Mouse (Mus musculus): Measurements from ENCODE around the gene Vdr. TPM values are rescaled to one million over a fixed set of nuclear protein-coding genes. Genes with fewer than 3 reads are reported as not detected.
A peak's percentile ranks its signal among the peaks of the same experiment; 100 is the strongest.
"Not testable (repeated sequence)": the region's sequence is repeated elsewhere in the genome, so short reads cannot be mapped to it uniquely, and the experiment has no call there.

Vdr gene
- polyA plus RNA-seq, 1 experiment from 2014 or later, result 1.0 TPM

- H3K9me3 ChIP-seq (replicated peaks); H3K27me3 ChIP-seq (ENCODE audit: low read depth, poor library complexity, severe bottlenecking); H3K27ac ChIP-seq (replicated peaks); DNase-seq (ENCODE audit: low spot score); H3K36me3 ChIP-seq; H3K4me3 ChIP-seq; H3K4me1 ChIP-seq: not testable (repeated sequence)
- WGBS, result 90% methylated on average over 4 of the region's 4 CpGs
Observed at GRCm38 (mm10) chr15:97870116-97870515, 40.3 kb downstream of the Vdr start.

- no peak overlapping the region for H3K27ac ChIP-seq (replicated peaks)
- DNase-seq (ENCODE audit: low spot score), result no peak
- H3K4me3 ChIP-seq, result no peak overlapping the region
- H3K27me3 ChIP-seq (ENCODE audit: low read depth, poor library complexity, severe bottlenecking), result no peaks in the 10 kb centered on the region
- WGBS, result 93% methylated on average over 6 of the region's 6 CpGs
- peaks cover 8% of the 10 kb centered on the region for H3K4me1 ChIP-seq
- peaks cover 8% of the 10 kb centered on the region; the same call in 1 of the 2 replicates for H3K9me3 ChIP-seq (replicated peaks)
- H3K36me3 ChIP-seq, result no peaks in the 10 kb centered on the region
Observed at GRCm38 (mm10) chr15:97868985-97869384, 41.4 kb downstream of the Vdr start.

GRCm38 (mm10) chr15:97865988-97866387, 44.4 kb downstream of the Vdr start:
- Histone ChIP-seq H3K27ac (replicated peaks) (no peak overlapping the region), H3K27me3 (ENCODE audit: low read depth, poor library complexity, severe bottlenecking) (no peaks in the 10 kb centered on the region), H3K4me3 (no peak overlapping the region), H3K9me3 (replicated peaks) (peaks cover 8% of the 10 kb centered on the region; the same call in 1 of the 2 replicates), H3K36me3 (no peaks in the 10 kb centered on the region), H3K4me1 (peaks cover 24% of the 10 kb centered on the region)
- 94% methylated on average over 2 of the region's 2 CpGs for WGBS
- DNase-seq (ENCODE audit: low spot score), result no peak

- Histone ChIP-seq H3K4me3 (no peak overlapping the region), H3K27me3 (ENCODE audit: low read depth, poor library complexity, severe bottlenecking) (no peaks in the 10 kb centered on the region), H3K27ac (replicated peaks) (no peak overlapping the region), H3K9me3 (replicated peaks) (peaks cover 8% of the 10 kb centered on the region; the same call in 1 of the 2 replicates), H3K4me1 (peaks cover 24% of the 10 kb centered on the region), H3K36me3 (no peaks in the 10 kb centered on the region)
- WGBS, result 72% methylated on average over 6 of the region's 6 CpGs
- DNase-seq (ENCODE audit: low spot score), result no peak
Observed at GRCm38 (mm10) chr15:97865175-97865574, 45.3 kb downstream of the Vdr start.

GRCm38 (mm10) chr15:97864361-97865045, 45.9 kb downstream of the Vdr start:
- Histone ChIP-seq H3K27me3 (ENCODE audit: low read depth, poor library complexity, severe bottlenecking) (no peaks in the 10 kb centered on the region), H3K9me3 (replicated peaks) (peaks cover 8% of the 10 kb centered on the region; the same call in 1 of the 2 replicates), H3K4me3 (no peak overlapping the region), H3K27ac (replicated peaks) (0 out of 2 replicates have a peak overlapping the region, but pooled peaks have one; percentile 20), H3K4me1 (peaks cover 24% of the 10 kb centered on the region), H3K36me3 (no peaks in the 10 kb centered on the region)
- DNase-seq (ENCODE audit: low spot score), result no peak
- 77% methylated on average over 8 of the region's 8 CpGs for whole genome bisulfite sequencing

GRCm38 (mm10) chr15:97863494-97863881, 46.9 kb downstream of the Vdr start:
- no peak for DNase-seq (ENCODE audit: low spot score)
- 78% methylated on average over 18 of the region's 18 CpGs for WGBS
- Histone ChIP-seq H3K27ac (replicated peaks) (peak overlapping the region; percentile 52; the same call in 1 of the 2 replicates), H3K4me3 (no peak overlapping the region), H3K9me3 (replicated peaks) (peaks cover 8% of the 10 kb centered on the region; the same call in 1 of the 2 replicates), H3K27me3 (ENCODE audit: low read depth, poor library complexity, severe bottlenecking) (no peaks in the 10 kb centered on the region), H3K36me3 (no peaks in the 10 kb centered on the region), H3K4me1 (peaks cover 24% of the 10 kb centered on the region)

- peak; percentile 24 for DNase-seq (ENCODE audit: low spot score)
- Histone ChIP-seq H3K4me3 (no peak overlapping the region), H3K27me3 (ENCODE audit: low read depth, poor library complexity, severe bottlenecking) (no peaks in the 10 kb centered on the region), H3K4me1 (peaks cover 24% of the 10 kb centered on the region), H3K36me3 (no peaks in the 10 kb centered on the region), H3K9me3 (replicated peaks) (peaks cover 8% of the 10 kb centered on the region; the same call in 1 of the 2 replicates), H3K27ac (replicated peaks) (peak overlapping the region; percentile 52; the same call in 1 of the 2 replicates)
- 33% methylated on average over 14 of the region's 14 CpGs for WGBS
Observed at GRCm38 (mm10) chr15:97862881-97863493, 47.4 kb downstream of the Vdr start.

- Histone ChIP-seq H3K4me1 (peaks cover 24% of the 10 kb centered on the region), H3K27ac (replicated peaks) (no peak overlapping the region), H3K9me3 (replicated peaks) (no peaks in the 10 kb centered on the region), H3K4me3 (no peak overlapping the region), H3K27me3 (ENCODE audit: low read depth, poor library complexity, severe bottlenecking) (no peaks in the 10 kb centered on the region), H3K36me3 (no peaks in the 10 kb centered on the region)
- DNase-seq (ENCODE audit: low spot score), result no peak
- WGBS, result 88% methylated on average over 3 of the region's 3 CpGs
Observed at GRCm38 (mm10) chr15:97860353-97860752, 50.1 kb downstream of the Vdr start.

- no peak for DNase-seq (ENCODE audit: low spot score)
- Histone ChIP-seq H3K4me1 (peaks cover 11% of the 10 kb centered on the region), H3K27ac (replicated peaks) (no peak overlapping the region), H3K9me3 (replicated peaks) (no peaks in the 10 kb centered on the region), H3K27me3 (ENCODE audit: low read depth, poor library complexity, severe bottlenecking) (no peaks in the 10 kb centered on the region), H3K36me3 (no peaks in the 10 kb centered on the region), H3K4me3 (no peak overlapping the region)
- 91% methylated on average over 4 of the region's 4 CpGs for WGBS
Observed at GRCm38 (mm10) chr15:97858431-97858830, 52.0 kb downstream of the Vdr start.

GRCm38 (mm10) chr15:97854551-97854950, 55.9 kb downstream of the Vdr start:
- no peaks in the 10 kb centered on the region for H3K27me3 ChIP-seq (ENCODE audit: low read depth, poor library complexity, severe bottlenecking)
- WGBS, result 72% methylated on average over 6 of the region's 6 CpGs

GRCm38 (mm10) chr15:97854059-97854458, 56.4 kb downstream of the Vdr start:
- Histone ChIP-seq H3K27me3 (ENCODE audit: low read depth, poor library complexity, severe bottlenecking) (no peaks in the 10 kb centered on the region), H3K4me3 (no peak overlapping the region), H3K27ac (replicated peaks) (no peak overlapping the region), H3K4me1 (peaks cover 4% of the 10 kb centered on the region; the same call in 1 of the 2 replicates), H3K9me3 (replicated peaks) (no peaks in the 10 kb centered on the region), H3K36me3 (no peaks in the 10 kb centered on the region)
- DNase-seq (ENCODE audit: low spot score), result no peak
- WGBS, result 60% methylated on average over 8 of the region's 8 CpGs

More at GRCm38 (mm10) chr15:97854551-97854950, 55.9 kb downstream of the Vdr start:
- Histone ChIP-seq H3K4me3 (no peak overlapping the region), H3K36me3 (no peaks in the 10 kb centered on the region), H3K9me3 (replicated peaks) (no peaks in the 10 kb centered on the region), H3K27ac (replicated peaks) (0 out of 2 replicates have a peak overlapping the region, but pooled peaks have one; percentile 57), H3K4me1 (0 out of 2 replicates have a peak, but pooled peaks cover under 1% of the 10 kb centered on the region)
- DNase-seq (ENCODE audit: low spot score), result no peak

GRCm38 (mm10) chr15:97852291-97852690, 58.1 kb downstream of the Vdr start:
- Histone ChIP-seq H3K27me3 (ENCODE audit: low read depth, poor library complexity, severe bottlenecking) (no peaks in the 10 kb centered on the region), H3K36me3 (no peaks in the 10 kb centered on the region), H3K9me3 (replicated peaks) (no peaks in the 10 kb centered on the region), H3K27ac (replicated peaks) (no peak overlapping the region), H3K4me1 (peaks cover 4% of the 10 kb centered on the region; the same call in 1 of the 2 replicates), H3K4me3 (no peak overlapping the region)
- no peak for DNase-seq (ENCODE audit: low spot score)
- WGBS, result 86% methylated on average over 3 of the region's 3 CpGs

GRCm38 (mm10) chr15:97851011-97851410, 59.4 kb downstream of the Vdr start:
- no peak for DNase-seq (ENCODE audit: low spot score)
- 85% methylated on average over 5 of the region's 5 CpGs for WGBS
- no peaks in the 10 kb centered on the region for H3K36me3 ChIP-seq

More at GRCm38 (mm10) chr15:97851011-97851410, 59.4 kb downstream of the Vdr start:
- H3K9me3 ChIP-seq (replicated peaks), result no peaks in the 10 kb centered on the region
- peaks cover 4% of the 10 kb centered on the region; the same call in 1 of the 2 replicates for H3K4me1 ChIP-seq
- no peak overlapping the region for H3K27ac ChIP-seq (replicated peaks)
- H3K27me3 ChIP-seq (ENCODE audit: low read depth, poor library complexity, severe bottlenecking), result no peaks in the 10 kb centered on the region
- H3K4me3 ChIP-seq, result no peak overlapping the region

Measured in midbrain, embryonic 10.5 days (tissue).